Mouse (Mus musculus): ENCODE results near the gene Rasgef1b. TPM values are rescaled to one million over a fixed set of nuclear protein-coding genes. Genes with fewer than 3 reads are reported as not detected.

Rasgef1b gene
- total RNA-seq, 1 experiment from 2014 or later = 30.5 TPM

Other genes starting within 250 kb of the Rasgef1b start
- not detected in 2 replicates for gene Vamp9, start 177.2 kb upstream of the Rasgef1b start, total RNA-seq (2017)
- 109 and 121 TPM in 2 replicates for gene Hnrnpd, start 249.9 kb upstream of the Rasgef1b start, total RNA-seq (2017)
- 2.6 TPM in 1 of 2 replicates, not detected in the other for gene 4930524J08Rik, start 250.0 kb upstream of the Rasgef1b start, total RNA-seq (2017)